Mouse (Mus musculus) cerebellum, adult 8-10 months (tissue): ENCODE measurements at regions not wholly inside any gene's neighbourhood (a gene's known extent, or its start where the extent isn't known, plus 50 kb on each side); places are given as distances from the start of the nearest gene placed in this dataset.

Source experiments
- DNase-seq: peaks from one replicate; pipeline ENCODE4 v3.0.0; 2022

DNA sequence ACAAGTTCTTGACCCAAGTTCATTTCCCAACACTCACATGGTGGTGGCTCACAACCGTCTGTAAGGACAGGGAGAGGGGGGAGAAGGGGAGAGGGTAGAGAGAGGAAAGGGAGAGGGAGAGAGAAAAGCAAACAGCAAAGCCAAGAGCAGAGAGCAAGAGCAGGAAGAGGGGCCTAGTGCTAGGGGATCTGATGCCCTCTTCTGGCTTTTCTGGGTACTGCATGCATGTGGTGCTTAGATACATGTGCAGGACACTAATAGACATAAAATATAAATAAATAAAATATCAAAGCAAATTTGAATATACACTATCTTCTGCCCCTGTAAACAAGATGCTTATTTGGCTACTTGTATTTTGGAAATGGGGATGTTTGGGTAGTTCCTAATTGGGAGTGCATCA is 91.2 kb downstream of the Rnf138rt1 start:
- peak; percentile 3 for DNase-seq
